Mouse (Mus musculus) left cerebral cortex, postnatal 14 days (tissue): ENCODE data around the gene Cd36. TPM values are rescaled to one million over a fixed set of nuclear protein-coding genes. Genes with fewer than 3 reads are reported as not detected.

Experiments used
- DNase-seq, 2 experiments: peaks; one replicate each; pipeline ENCODE4 v3.0.0; 2021 to 2022; ENCODE audit warnings: low spot score in 2 of 2, mixed read lengths in 1 of 2
- intact Hi-C: fragments of 180-260 bp; cut with DNase I; formaldehyde crosslinking; loops from one replicate; pipeline ENCODE4 v1.15.1; 2025
- total RNA-seq, 2 experiments: library from RNA; stranded (reverse); gene quantifications; 2 replicates each; pipeline ENCODE4 v1.2.3; 2021

Cd36 gene
- total RNA-seq, 2 experiments from 2014 or later: 2.8 to 3.6 TPM

DNA sequence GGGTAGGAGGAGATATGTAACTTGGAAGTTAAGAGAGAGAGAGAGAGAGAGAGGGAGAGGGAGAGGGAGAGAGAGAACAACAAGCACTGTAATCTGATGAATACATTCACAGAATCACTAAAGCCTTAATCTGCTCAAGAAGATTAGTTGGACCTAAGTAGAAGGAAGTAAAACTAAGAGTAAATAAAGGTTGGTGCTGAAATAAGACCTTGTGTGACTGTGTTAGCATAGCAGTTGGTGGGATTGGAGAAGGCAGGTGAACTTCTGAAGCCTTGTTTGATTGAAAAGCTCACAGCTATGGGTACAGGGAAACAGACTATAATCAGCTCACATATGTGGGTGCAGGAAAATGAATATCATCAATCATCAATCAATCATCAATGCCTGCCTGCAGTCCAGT lies 23.2 kb downstream of the Cd36 start:
- intact Hi-C loops: no loop called here

DNA sequence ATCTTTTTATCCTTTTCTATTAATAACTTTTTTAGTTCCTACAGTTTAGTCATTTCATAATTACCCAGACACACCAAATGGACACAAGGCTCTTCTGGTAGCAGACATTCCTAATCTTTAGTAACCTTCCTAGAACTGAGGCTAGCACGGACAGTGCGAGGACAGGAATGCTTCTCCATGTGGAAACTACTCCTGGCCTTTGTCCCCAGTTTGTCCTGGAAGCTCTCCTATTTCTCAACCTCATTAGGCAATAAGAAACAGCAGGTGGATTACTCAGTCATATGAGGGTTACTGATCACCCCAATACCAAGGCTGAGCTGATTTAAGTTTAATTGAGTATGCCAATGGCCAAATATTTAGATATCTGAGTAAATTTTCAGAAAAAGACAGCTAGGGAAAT lies 25.5 kb downstream of the Cd36 start:
- no peak for DNase-seq
- intact Hi-C loops: no loop called here

More for the DNA sequence above, 23.2 kb downstream of the Cd36 start:
- DNase-seq: no peak

GRCm38 (mm10) chr5:17858399-17858798 lies 30.2 kb downstream of the Cd36 start:
- no peak for DNase-seq
- intact Hi-C loops: no loop called here

- intact Hi-C loops: no loop called here
- DNase-seq: no peak
Observed at GRCm38 (mm10) chr5:17857871-17858270, 30.7 kb downstream of the Cd36 start.

- intact Hi-C loops: no loop called here
- no peak for DNase-seq
Observed at GRCm38 (mm10) chr5:17857262-17857661, 31.3 kb downstream of the Cd36 start.

- no peak for DNase-seq
- intact Hi-C loops: no loop called here
Observed at GRCm38 (mm10) chr5:17854127-17854923, 34.3 kb downstream of the Cd36 start.

GRCm38 (mm10) chr5:17850582-17850981 lies 38.0 kb downstream of the Cd36 start:
- intact Hi-C loops: no loop called here
- no peak for DNase-seq

DNA sequence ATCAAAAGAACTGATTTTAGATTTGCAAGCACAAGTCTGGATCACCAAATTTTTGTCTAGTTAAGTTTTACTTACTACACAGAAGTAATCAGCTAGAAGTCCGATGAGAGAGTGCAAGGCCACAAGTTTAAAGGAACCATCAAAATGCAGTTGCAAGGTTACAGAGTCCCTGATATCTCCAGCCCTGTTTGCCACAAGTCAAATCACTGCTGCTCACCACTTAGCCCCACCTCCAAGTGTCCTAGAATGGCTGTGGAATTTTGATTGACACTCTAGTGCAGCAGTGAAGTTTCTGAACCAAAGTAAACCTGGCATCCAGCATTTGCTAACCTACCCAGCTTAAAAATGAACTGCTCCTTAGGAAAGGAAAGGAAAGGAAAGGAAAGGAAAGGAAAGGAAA lies 39.0 kb downstream of the Cd36 start:
- no peak for DNase-seq
- intact Hi-C loops: no loop called here

DNA sequence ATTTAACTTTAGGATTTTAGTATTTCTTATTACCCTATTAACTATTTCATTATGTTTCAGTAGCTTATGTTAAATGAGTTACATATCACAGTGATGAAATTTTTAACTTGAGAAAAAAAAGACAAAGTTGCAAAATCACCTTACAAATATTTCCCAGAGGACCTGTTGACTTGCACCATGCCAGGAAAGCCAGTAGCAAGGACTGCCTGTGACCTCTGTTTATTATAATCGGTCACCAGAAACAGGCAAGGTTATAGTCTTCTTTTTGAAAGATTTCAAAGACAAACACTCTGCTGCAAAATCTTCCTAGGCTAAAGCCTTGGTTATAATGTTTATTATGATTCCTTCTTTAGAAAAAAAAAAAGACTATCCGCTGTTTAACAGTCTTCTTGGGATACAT lies 39.9 kb downstream of the Cd36 start:
- no peak for DNase-seq
- intact Hi-C loops: no loop called here

DNA sequence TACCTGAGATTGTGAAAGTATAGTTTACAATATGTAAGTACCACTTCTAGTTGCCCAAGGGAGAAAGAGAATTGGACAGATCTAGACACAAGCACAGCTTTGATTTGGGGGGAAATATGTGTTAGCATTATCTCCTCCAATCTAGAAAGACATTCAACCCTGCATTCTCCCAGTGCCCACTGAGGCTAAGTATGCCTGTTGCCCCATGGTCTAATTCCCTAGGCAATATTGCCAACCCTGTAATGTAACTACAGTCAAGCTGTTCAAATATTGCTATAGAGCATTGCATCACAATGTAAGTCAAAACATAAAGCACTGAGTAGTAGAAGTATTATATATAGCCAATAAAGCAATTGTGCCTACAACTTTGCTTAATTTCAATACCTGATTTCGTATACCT lies 40.3 kb downstream of the Cd36 start:
- intact Hi-C loops: no loop called here

GRCm38 (mm10) chr5:17843921-17844320 lies 44.7 kb downstream of the Cd36 start:
- intact Hi-C loops: no loop called here

More for the DNA sequence above, 40.3 kb downstream of the Cd36 start:
- DNase-seq: no peak

GRCm38 (mm10) chr5:17843316-17843715 lies 45.3 kb downstream of the Cd36 start:
- no peak for DNase-seq
- intact Hi-C loops: no loop called here

More at GRCm38 (mm10) chr5:17843921-17844320, 44.7 kb downstream of the Cd36 start:
- DNase-seq: no peak

GRCm38 (mm10) chr5:17842111-17842729 lies 46.4 kb downstream of the Cd36 start:
- intact Hi-C loops: no loop called here
- DNase-seq: no peak

DNA sequence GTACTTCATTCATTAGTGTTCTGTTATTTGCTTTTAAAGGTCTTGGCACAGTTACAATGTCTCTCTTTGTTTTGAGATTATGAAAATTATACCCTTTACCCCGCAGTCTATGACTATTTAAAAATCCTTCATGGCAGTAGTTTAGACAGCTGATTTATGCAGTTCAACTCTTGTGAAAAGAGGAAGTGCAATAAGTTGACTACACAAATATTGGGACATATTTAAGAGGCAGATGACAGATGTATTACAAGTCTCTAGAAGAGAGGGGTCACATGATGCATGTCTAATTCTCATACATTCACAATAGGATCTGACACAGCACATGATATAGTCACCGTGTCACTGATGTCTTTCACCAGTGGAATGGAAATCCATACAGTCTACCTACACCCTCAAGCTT lies 49.1 kb downstream of the Cd36 start:
- no peak for DNase-seq
- intact Hi-C loops: no loop called here

DNA sequence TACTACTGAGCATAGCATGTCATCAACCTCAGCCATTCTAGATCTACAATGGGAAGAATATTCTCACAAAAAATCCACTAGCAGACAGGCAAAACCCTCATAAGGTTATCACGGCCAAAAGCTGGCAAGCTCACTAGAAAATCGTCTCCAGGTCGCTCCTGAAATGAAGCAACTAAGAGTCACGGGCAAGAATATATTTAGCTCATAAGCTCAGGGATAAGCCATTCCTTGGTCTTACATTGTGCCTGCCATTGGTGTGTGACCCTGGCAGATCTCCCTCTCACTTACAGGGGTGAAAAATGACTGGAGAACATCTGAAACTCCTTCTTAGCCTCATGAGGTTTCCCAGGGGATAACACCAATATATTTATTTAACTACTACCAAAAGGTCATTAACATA lies 52.2 kb downstream of the Cd36 start:
- intact Hi-C loops: no loop called here
- DNase-seq: no peak

- intact Hi-C loops: no loop called here
- no peak for DNase-seq
Observed at GRCm38 (mm10) chr5:17835302-17836097, 53.1 kb downstream of the Cd36 start.

- no peak for DNase-seq
- intact Hi-C loops: no loop called here
Observed at GRCm38 (mm10) chr5:17833797-17834196, 54.8 kb downstream of the Cd36 start.

DNA sequence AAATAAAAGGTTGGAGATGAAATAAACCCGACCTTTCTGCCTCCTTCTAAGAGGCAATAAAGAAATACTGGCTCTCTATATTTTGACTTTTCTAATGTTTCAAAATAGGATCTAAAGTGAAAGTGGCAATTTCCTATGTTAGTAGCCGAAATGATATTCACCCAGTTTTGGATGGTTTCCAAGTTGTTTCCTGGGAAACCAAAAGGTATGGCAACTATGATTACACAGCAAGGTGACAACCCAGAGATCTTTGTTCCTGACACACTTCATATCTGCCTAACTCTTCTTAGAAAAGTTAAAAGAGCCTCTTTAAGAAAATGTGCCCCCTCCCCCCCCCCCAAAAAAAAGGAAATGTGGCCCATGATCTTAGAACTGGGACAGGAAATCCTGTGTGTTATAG lies 58.1 kb downstream of the Cd36 start:
- intact Hi-C loops: no loop called here
- no peak for DNase-seq

DNA sequence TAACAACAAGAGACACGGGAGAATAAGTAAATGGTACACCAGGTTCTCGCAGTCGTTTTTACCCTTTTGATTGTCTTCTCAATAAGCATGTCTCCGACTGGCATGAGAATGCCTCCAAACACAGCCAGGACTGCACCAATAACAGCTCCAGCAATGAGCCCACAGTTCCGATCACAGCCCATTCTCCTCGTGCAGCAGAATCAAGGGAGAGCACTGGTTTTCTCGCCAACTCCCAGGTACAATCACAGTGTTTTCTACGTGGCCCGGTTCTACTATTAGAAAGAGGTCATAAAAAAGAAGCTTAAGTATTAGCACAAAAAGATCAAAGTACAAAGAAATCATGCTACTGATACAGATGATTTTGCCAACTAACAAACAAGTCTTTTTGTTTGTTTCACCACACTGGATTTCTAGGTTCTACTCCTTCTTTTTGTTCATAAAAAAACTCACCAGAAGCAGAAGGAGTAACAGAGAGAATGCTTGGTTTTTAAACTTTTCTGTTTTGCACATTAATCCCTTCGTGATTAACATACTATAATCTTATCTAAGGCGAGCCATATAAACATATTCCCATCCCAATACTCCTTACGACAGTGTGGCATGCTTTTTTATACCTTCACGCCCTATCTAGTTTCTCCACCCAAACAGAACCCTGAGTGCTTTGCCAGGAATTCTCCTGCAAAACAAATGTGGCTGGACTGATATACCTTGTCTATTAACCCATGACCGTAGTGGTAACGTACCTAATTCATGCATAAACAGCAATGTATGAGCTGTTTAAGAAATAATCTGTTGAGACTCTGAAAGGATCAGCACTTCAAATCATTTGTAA lies 59.7 kb downstream of the Cd36 start:
- intact Hi-C loops: no loop called here
- DNase-seq: no peak

GRCm38 (mm10) chr5:17821395-17821794 lies 67.2 kb downstream of the Cd36 start:
- intact Hi-C loops: no loop called here
- DNase-seq: no peak
